Mouse (Mus musculus) neural tube, embryonic 13.5 days (tissue): Measurements from ENCODE around the gene 2210011C24Rik. TPM values are rescaled to one million over a fixed set of nuclear protein-coding genes. Genes with fewer than 3 reads are reported as not detected.
"Not testable (repeated sequence)": the region's sequence is repeated elsewhere in the genome, so short reads cannot be mapped to it uniquely, and the experiment has no call there.

Experiments used
- ATAC-seq: fragments of 200-750 bp; cut with Nextera tagmentation; 2 replicates; pipeline ENCODE4 v1.8.0; 2017; ENCODE audit warnings: low read depth, mild to moderate bottlenecking, moderate TSS enrichment, moderate library complexity
- H3K27ac ChIP-seq: fragments of 300-500 bp; sonication (generic); replicated peaks from 2 replicates; pipeline ENCODE4 v1.5.1; 2015; ENCODE audit warnings: moderate library complexity, mild to moderate bottlenecking, inconsistent platforms
- H3K27me3 ChIP-seq: fragments of 300-500 bp; sonication (generic); 2 replicates; pipeline ENCODE4 v1.6.1; 2015; ENCODE audit warnings: mild to moderate bottlenecking, inconsistent platforms
- H3K36me3 ChIP-seq: fragments of 300-500 bp; sonication (generic); 2 replicates; pipeline ENCODE4 v1.6.1; 2015; ENCODE audit warnings: mild to moderate bottlenecking, inconsistent platforms
- H3K4me1 ChIP-seq: fragments of 300-500 bp; sonication (generic); replicated peaks from 2 replicates; pipeline ENCODE4 v1.6.1; 2015; ENCODE audit warnings: inconsistent platforms
- H3K4me2 ChIP-seq: fragments of 300-500 bp; sonication (generic); 2 replicates; pipeline ENCODE4 v1.6.1; 2015; ENCODE audit warnings: inconsistent platforms, mild to moderate bottlenecking, moderate library complexity
- H3K4me3 ChIP-seq: fragments of 300-500 bp; sonication (generic); 2 replicates; pipeline ENCODE4 v1.5.1; 2015; ENCODE audit warnings: mild to moderate bottlenecking, inconsistent platforms
- H3K9ac ChIP-seq: fragments of 300-500 bp; sonication (generic); 2 replicates; pipeline ENCODE4 v1.6.1; 2015; ENCODE audit warnings: moderate library complexity, mild to moderate bottlenecking, inconsistent platforms
- H3K9me3 ChIP-seq: fragments of 300-500 bp; sonication (generic); 2 replicates; pipeline ENCODE4 v1.6.1; 2016; ENCODE audit warnings: inconsistent platforms
- WGBS: fragments of 180-500 bp; shearing (Covaris S2); methylation state at CpG from one replicate; pipeline ENCODE4 v1.1.7; 2015; 5-methylcytosine and 5-hydroxymethylcytosine counted together
- polyA plus RNA-seq: library from polyadenylated mRNA; unstranded; fragments of >200 nt; fragmentation: Nextera tagmentation; extraction: Ambion mirVana; gene quantifications from 2 replicates; pipeline ENCODE4 v1.2.1, GENCODE M21; 2015

The 2210011C24Rik gene
- polyA plus RNA-seq, 1 experiment from 2014 or later, result 1.0 TPM

DNA sequence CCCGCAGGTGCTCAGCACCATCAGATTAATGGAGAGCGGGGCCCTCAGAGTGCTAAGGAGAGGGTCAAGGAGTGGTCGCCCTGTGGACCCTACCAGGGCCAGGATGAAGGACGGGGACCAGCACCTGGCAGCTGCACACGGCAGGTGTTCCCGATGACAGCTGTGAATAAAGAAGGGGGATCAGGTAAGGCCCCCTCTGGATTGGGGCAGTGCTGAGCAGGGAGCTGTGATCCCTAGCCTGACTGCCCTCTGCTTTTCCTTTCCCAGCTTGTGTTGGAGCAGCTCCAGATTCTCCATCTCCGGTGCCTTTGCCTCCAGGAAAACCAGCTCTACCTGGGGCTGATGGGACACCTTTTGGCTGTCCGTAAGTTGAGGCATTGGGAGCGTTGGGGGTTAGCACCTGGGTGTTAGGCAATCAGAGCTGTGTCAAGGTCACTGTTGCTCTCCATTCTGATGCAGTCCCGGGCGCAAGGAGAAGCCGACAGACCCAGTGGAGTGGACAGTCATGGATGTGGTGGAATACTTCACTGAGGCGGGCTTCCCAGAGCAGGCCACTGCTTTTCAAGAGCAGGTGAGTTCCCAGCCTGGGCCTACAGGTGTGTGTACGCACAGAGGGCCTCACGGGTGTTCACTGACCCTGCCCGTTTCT, 12.8 kb downstream of the 2210011C24Rik start:
- peaks cover 30% of the 10 kb centered on the region for H3K36me3 ChIP-seq
- 72% methylated on average over 16 of the region's 16 CpGs for WGBS
- peaks cover 43% of the 10 kb centered on the region for H3K4me1 ChIP-seq
- peak overlapping the region; percentile 79 for H3K4me3 ChIP-seq
- no peaks in the 10 kb centered on the region for H3K9me3 ChIP-seq
- H3K4me2 ChIP-seq, result peak overlapping the region; percentile 81
- H3K9ac ChIP-seq, result peak overlapping the region; percentile 85
- peaks cover 33% of the 10 kb centered on the region for H3K27me3 ChIP-seq
- ATAC-seq, result no peak
- H3K27ac ChIP-seq, result no peak overlapping the region

DNA sequence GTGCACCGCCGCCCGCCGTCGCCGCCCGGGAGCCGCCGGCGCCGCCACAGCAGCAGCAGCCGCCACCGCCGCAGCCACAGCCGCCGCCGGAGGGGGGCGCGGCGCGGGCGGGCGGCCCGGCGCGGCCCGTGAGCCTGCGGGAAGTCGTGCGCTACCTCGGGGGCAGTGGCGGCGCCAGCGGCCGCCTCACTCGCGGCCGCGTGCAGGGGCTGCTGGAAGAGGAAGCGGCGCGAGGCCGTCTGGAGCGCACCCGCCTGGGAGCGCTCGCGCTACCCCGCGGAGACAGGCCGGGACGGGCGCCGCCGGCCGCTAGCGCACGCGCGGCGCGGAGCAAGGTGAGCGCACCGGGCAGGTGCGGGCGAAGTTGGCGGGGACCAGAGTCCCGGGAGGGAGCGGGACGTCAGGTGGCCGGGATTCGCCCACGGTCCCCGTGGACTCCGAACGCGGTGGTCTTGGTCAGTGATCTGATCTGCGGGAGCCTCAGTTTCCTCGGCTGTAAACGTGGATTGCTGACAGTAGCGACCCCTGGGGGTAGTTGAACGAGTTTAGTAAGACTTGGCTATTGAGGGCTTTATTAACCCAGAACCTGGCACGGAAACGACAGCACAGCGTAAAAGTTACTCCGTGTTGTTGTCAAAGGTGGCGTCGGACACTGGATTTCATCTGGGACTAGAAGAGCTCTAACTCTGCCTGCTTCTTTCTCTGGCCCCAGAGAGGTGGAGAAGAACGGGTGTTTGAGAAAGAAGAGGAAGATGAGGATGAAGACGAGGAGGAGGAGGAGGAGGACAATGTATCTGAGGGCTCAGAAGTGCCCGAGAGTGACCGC, 13.5 kb downstream of the 2210011C24Rik start:
- Histone ChIP-seq H3K27ac (peak overlapping the region; percentile 92), H3K4me3 (peak overlapping the region; percentile 79), H3K9me3 (no peaks in the 10 kb centered on the region), H3K9ac (peak overlapping the region; percentile 85), H3K36me3 (peaks cover 35% of the 10 kb centered on the region), H3K4me1 (peaks cover 38% of the 10 kb centered on the region), H3K27me3 (peaks cover 33% of the 10 kb centered on the region), H3K4me2 (peak overlapping the region; percentile 81)
- peak; percentile 16; the same call in 1 of the 2 replicates for ATAC-seq
- WGBS, result under 1% methylated on average over 76 of the region's 92 CpGs

DNA sequence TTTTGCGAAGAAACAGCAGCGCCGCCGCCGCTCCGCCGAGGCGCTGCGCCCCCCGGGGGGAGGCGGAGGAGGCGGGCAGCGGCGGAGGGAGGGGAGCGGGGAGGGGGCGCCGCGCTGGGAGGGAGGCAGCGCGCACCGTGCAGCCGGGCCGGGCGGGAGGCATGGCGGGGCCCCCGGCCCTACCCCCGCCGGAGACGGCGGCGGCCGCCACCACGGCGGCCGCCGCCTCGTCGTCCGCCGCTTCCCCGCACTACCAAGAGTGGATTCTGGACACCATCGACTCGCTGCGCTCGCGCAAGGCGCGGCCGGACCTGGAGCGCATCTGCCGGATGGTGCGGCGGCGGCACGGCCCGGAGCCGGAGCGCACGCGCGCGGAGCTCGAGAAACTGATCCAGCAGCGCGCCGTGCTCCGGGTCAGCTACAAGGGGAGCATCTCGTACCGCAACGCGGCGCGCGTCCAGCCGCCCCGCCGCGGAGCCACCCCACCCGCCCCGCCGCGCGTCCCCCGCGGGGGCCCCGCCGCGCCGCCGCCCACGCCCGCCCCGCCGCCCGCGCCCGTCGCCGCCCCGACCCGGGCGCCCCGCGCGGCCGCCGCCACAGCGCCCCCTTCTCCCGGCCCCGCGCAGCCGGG, 14.3 kb downstream of the 2210011C24Rik start, which contains the start of gene Samd1:
TSS of gene Samd1 (plus strand) at position 162 of the 631 bp plus-strand sequence.
- ATAC-seq, result peak; percentile 12; the same call in 1 of the 2 replicates
- Histone ChIP-seq H3K9me3 (no peaks in the 10 kb centered on the region), H3K4me3 (peak within 1 kb of the TSS; percentile 79), H3K36me3 (peaks cover 36% of the 10 kb centered on the region), H3K27me3 (peaks cover 29% of the 10 kb centered on the region), H3K9ac (peak within 1 kb of the TSS; percentile 91), H3K27ac (peak within 1 kb of the TSS; percentile 97), H3K4me2 (peak within 1 kb of the TSS; percentile 81), H3K4me1 (peaks cover 33% of the 10 kb centered on the region)
- WGBS, result 2% methylated on average over 49 of the region's 112 CpGs

DNA sequence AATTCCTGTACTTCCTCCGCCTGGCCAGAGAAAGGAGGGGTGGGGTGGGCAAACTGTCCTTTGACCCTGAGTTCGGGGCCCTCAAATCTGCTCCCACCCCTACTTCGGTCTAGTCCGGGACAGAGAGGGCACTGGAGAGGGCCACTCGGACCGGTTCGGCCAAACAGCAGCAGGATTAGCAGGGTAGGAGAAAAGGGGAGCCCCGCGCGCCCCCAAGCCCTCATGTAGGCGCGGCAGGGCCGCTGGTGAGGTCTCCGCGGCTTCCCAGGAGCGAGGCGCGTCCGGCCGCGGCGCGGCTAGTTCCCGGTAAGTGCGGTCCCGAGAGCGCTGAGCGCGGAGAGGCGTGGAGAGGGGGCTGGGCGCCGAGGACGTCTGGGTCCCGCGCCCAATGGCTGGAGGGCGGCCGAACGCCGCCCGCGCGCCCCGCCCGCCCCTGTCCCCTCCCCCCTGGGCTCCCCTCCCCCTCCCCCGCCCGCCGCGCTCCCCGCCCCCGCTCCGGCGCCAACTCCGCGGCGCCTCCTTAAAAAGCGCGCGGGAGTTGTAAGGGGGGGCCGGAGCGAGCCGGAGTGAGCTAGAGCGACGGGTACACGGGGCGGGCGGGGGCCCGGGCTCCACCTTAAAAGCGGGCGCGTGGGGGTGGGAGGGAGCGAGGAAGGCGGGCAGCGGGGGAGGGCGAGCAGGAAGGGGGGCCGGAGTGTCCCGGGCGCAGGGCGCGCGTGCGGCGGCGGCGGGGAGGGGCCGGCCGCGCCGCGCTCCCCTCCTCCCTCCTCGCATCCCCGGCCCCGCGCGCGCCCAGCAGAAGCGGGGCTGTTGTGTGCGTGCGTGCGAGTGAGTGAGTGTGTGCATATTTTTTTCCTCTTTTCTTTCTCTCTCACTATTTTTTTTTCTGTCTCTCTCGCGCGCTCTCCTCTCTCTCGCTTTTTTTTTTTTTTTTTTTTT, 15.1 kb downstream of the 2210011C24Rik start:
- WGBS, result under 1% methylated on average over 77 of the region's 103 CpGs

DNA sequence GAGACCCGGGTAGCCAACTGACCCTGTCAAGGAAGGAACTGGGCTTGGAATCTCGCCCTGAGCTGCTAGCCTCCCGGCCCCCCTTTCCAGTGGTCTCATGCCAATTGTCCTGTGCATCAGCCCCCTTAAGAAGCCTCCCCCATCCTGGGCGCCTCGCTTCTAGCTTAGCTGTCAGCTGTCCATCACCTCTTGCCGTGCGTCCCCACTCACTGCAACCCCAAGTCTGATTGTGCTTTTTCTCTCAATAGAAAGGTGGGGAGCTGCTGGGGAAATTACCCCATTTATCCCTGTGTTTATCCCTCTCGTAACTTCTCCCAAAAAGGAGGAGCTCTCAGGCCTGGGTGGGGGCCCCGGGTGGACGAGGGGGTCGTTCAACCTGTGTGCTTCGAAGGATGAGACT, 16.0 kb downstream of the 2210011C24Rik start:
- Histone ChIP-seq H3K4me2 (peak overlapping the region; percentile 74), H3K36me3 (peaks cover 47% of the 10 kb centered on the region), H3K9me3 (no peaks in the 10 kb centered on the region), H3K9ac (no peak overlapping the region), H3K4me3 (peak overlapping the region; percentile 79), H3K27ac (no peak overlapping the region), H3K4me1 (peaks cover 26% of the 10 kb centered on the region), H3K27me3 (peaks cover 15% of the 10 kb centered on the region)
- ATAC-seq, result 0 out of 2 replicates have a peak, but pooled peaks have one; percentile 4
- WGBS, result 11% methylated on average over 12 of the region's 12 CpGs

More for the DNA sequence above, 15.1 kb downstream of the 2210011C24Rik start:
- peak overlapping the region; percentile 91 for H3K9ac ChIP-seq
- ATAC-seq, result peak; percentile 69
- H3K4me1 ChIP-seq, result peaks cover 33% of the 10 kb centered on the region
- peaks cover 43% of the 10 kb centered on the region for H3K36me3 ChIP-seq
- peak overlapping the region; percentile 97 for H3K27ac ChIP-seq
- no peaks in the 10 kb centered on the region for H3K9me3 ChIP-seq
- peak overlapping the region; percentile 74 for H3K4me2 ChIP-seq
- peak overlapping the region; percentile 79 for H3K4me3 ChIP-seq
- peaks cover 23% of the 10 kb centered on the region for H3K27me3 ChIP-seq

DNA sequence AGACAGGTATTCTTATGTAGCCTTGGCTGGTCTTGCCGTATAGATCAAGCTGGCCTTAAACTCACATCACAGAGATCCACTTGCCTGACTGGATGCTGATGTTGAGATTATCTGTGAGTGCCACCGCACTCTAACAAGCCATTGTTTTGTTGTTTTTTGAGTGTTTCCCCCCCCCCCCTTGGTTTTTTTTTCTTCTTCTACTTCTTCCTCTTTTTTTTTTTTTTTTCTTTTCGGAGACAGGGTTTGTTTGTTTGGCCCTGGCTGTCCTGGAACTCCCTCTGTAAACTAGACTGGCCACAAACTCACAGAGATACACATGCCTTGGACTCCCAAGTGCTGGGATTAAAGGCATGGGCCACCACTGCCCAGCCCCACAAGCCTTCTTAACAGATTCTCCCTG, 17.9 kb downstream of the 2210011C24Rik start:
- H3K36me3 ChIP-seq, result peaks cover 52% of the 10 kb centered on the region
- H3K4me3 ChIP-seq, result no peak overlapping the region
- H3K27me3 ChIP-seq, result no peaks in the 10 kb centered on the region
- 87% methylated on average over 3 of the region's 3 CpGs for WGBS
- H3K4me2 ChIP-seq, result no peak overlapping the region
- no peak for ATAC-seq
- H3K9me3 ChIP-seq, result no peaks in the 10 kb centered on the region
- H3K9ac ChIP-seq, result no peak overlapping the region
- no peak overlapping the region for H3K27ac ChIP-seq
- H3K4me1 ChIP-seq, result peaks cover 13% of the 10 kb centered on the region

DNA sequence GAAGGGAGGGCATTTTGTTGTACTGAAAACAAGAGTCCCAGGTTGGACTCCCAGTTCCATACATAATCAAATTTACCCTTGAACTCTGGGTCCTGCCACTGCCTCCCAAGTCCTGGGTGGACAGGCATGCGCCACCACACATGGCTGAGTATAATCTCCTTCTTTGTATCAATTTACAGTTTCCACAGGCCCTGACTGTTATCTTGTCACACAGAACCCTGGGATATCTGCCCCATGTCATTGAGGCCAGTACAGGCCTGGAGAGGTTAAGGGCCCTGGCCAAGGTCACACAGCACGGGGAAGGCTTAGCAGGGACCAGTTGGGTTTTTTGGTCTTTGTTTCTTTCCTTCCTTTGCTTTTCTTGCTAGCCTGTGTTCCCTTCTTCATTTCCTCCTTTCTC, 19.5 kb downstream of the 2210011C24Rik start:
- no peaks in the 10 kb centered on the region for H3K27me3 ChIP-seq
- H3K36me3 ChIP-seq, result peaks cover 68% of the 10 kb centered on the region
- peaks cover 8% of the 10 kb centered on the region; the same call in 1 of the 2 replicates for H3K4me1 ChIP-seq
- no peaks in the 10 kb centered on the region for H3K9me3 ChIP-seq
- H3K27ac ChIP-seq, result no peak overlapping the region
- 79% methylated on average over 2 of the region's 2 CpGs for WGBS
- ATAC-seq, result no peak
- no peak overlapping the region for H3K4me3 ChIP-seq
- H3K4me2 ChIP-seq, result no peak overlapping the region
- no peak overlapping the region for H3K9ac ChIP-seq

DNA sequence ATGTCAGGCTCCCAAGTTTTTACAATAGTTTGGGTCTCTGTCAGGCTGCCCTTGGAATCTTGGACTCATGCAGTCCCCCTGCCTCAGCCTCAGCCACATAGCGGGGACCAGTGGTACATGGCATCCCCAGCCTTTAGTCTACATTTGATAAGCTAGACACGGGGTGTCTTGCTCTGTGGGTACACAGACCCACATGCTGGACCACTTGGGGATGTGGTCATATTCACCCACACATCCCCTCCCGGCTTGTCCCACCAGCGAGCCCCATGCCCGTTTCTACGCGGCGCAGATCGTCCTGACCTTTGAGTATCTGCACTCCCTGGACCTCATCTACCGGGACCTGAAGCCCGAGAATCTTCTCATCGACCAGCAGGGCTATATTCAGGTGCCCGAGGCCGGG, 21.8 kb downstream of the 2210011C24Rik start:
- WGBS, result 94% methylated on average over 14 of the region's 14 CpGs
- Histone ChIP-seq H3K4me3 (no peak overlapping the region), H3K4me2 (no peak overlapping the region), H3K4me1 (no peaks in the 10 kb centered on the region), H3K9me3 (no peaks in the 10 kb centered on the region), H3K9ac (no peak overlapping the region), H3K36me3 (peaks cover 90% of the 10 kb centered on the region), H3K27me3 (no peaks in the 10 kb centered on the region), H3K27ac (no peak overlapping the region)
- ATAC-seq, result no peak

DNA sequence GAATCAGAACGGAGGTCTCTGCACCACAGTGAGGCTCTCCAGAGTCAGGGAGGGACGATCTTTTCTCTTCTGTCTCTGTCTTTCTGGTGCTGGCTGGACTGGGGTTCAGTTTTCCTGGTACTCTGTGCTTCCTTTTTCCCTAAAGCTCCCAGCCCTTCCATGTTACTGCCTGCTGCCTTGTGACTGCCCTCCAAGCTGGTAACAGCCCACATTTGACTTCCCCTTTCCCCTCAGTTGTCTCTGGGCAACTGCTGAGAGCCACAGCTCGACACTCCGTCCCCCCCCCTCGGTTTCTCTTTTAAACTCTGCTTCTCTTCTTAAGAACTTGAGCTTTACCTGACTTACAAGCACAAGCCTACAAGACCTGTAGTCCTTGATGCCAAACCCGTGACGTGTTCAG, 22.7 kb downstream of the 2210011C24Rik start:
- Histone ChIP-seq H3K4me3 (no peak overlapping the region), H3K9me3 (no peaks in the 10 kb centered on the region), H3K27me3 (no peaks in the 10 kb centered on the region), H3K36me3 (peaks cover 90% of the 10 kb centered on the region), H3K9ac (no peak overlapping the region), H3K4me2 (no peak overlapping the region), H3K27ac (no peak overlapping the region), H3K4me1 (no peaks in the 10 kb centered on the region)
- no peak for ATAC-seq
- 92% methylated on average over 7 of the region's 7 CpGs for WGBS

DNA sequence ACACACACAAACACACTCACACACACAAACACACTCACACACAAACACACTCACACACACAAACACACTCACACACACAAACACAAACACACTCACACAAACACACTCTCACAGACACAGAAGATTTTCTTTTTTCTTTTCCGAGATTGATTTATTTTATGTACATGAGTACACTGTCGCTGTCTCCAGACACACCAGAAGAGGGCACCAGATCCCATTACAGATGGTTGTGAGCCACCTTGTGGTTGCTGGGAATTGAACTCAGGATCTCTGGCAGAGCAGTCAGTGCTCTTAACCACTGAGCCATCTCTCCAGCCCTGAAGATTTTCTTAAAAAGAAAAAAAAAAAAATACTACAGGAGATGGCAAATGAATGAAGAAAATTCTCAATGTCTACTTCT, 28.7 kb downstream of the 2210011C24Rik start:
- Histone ChIP-seq H3K4me1 (peaks cover 22% of the 10 kb centered on the region), H3K36me3 (peaks cover 84% of the 10 kb centered on the region)
- H3K9ac ChIP-seq, H3K4me2 ChIP-seq, H3K27ac ChIP-seq, H3K27me3 ChIP-seq, H3K4me3 ChIP-seq, H3K9me3 ChIP-seq, ATAC-seq: not testable (repeated sequence)
- WGBS, result 98% methylated on average over 2 of the region's 2 CpGs

DNA sequence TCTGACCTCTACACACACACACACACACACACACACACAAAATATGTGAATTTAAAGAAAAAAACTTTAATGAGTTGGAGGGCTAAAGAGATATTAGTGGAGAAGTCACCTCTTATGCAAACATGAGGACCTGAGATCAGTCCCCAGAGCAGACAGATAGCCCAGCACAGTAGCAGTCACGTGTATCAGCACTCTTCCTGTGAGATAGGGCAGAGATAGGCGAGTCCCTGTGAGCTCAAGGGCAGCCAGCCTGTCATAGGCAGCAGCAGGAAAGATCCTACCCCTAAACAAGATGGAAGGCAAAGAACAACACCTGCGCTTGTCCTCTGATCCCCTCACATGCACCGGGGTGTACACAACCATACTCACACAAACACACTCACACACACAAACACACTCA, 29.5 kb downstream of the 2210011C24Rik start:
- Histone ChIP-seq H3K4me3 (no peak overlapping the region), H3K9me3 (no peaks in the 10 kb centered on the region), H3K27ac (no peak overlapping the region), H3K9ac (no peak overlapping the region), H3K4me2 (no peak overlapping the region), H3K27me3 (no peaks in the 10 kb centered on the region), H3K36me3 (peaks cover 76% of the 10 kb centered on the region), H3K4me1 (peaks cover 29% of the 10 kb centered on the region)
- 89% methylated on average over 4 of the region's 4 CpGs for WGBS
- ATAC-seq, result no peak
